Mouse (Mus musculus): ENCODE results near the gene Spryd7. TPM values are rescaled to one million over a fixed set of nuclear protein-coding genes. Genes with fewer than 3 reads are reported as not detected.
"Not testable (repeated sequence)": the region's sequence is repeated elsewhere in the genome, so short reads cannot be mapped to it uniquely, and the experiment has no call there.

Spryd7 gene
- 62.0 and 64.9 TPM in 2 replicates for polyA plus RNA-seq (2015; fragmentation: Nextera tagmentation; extraction: Ambion mirVana)

GRCm38 (mm10) chr14:61556289-61557147 is at the start of gene Spryd7:
TSS of gene Spryd7 (minus strand) at chr14:61556886.
- Histone ChIP-seq H3K4me3 (ENCODE audit: low read depth, low read length) (peak within 1 kb of the TSS; percentile 75), H3K9me3 (replicated peaks; ENCODE audit: control insufficient read depth, low read length, poor library complexity, severe bottlenecking) (no peaks in the 10 kb centered on the region), H3K9ac (ENCODE audit: low read depth, low read length) (peak within 1 kb of the TSS; percentile 89), H3K4me2 (ENCODE audit: low read length) (peak within 1 kb of the TSS; percentile 72), H3K36me3 (ENCODE audit: control insufficient read depth, insufficient read depth, low read length) (no peaks in the 10 kb centered on the region), H3K27ac (ENCODE audit: low read length) (peak within 1 kb of the TSS; percentile 93), H3K27me3 (ENCODE audit: control insufficient read depth, insufficient read depth, low read depth, low read length) (no peaks in the 10 kb centered on the region), H3K4me1 (ENCODE audit: control insufficient read depth, insufficient read depth, low read length) (peaks cover 9% of the 10 kb centered on the region)
- whole genome bisulfite sequencing: under 1% methylated on average over 72 of the region's 72 CpGs
- peak; percentile 98 for ATAC-seq

- not testable (repeated sequence) for H3K9ac ChIP-seq (ENCODE audit: low read depth, low read length); H3K27ac ChIP-seq (ENCODE audit: low read length); H3K4me2 ChIP-seq (ENCODE audit: low read length); H3K9me3 ChIP-seq (replicated peaks; ENCODE audit: control insufficient read depth, low read length, poor library complexity, severe bottlenecking); H3K27me3 ChIP-seq (ENCODE audit: control insufficient read depth, insufficient read depth, low read depth, low read length); H3K4me3 ChIP-seq (ENCODE audit: low read depth, low read length); ATAC-seq
- Histone ChIP-seq H3K4me1 (ENCODE audit: control insufficient read depth, insufficient read depth, low read length) (peaks cover 15% of the 10 kb centered on the region), H3K36me3 (ENCODE audit: control insufficient read depth, insufficient read depth, low read length) (peaks cover 29% of the 10 kb centered on the region)
- 88% methylated on average over 2 of the region's 2 CpGs for WGBS
Observed at GRCm38 (mm10) chr14:61606088-61606487, 49.4 kb upstream of the Spryd7 start.

GRCm38 (mm10) chr14:61604081-61604480 is 47.4 kb upstream of the Spryd7 start:
- H3K27ac ChIP-seq (ENCODE audit: low read length): no peak overlapping the region
- no peaks in the 10 kb centered on the region for H3K27me3 ChIP-seq (ENCODE audit: control insufficient read depth, insufficient read depth, low read depth, low read length)
- no peak overlapping the region for H3K9ac ChIP-seq (ENCODE audit: low read depth, low read length)
- H3K4me2 ChIP-seq (ENCODE audit: low read length): no peak overlapping the region
- ATAC-seq: no peak
- no peak overlapping the region for H3K4me3 ChIP-seq (ENCODE audit: low read depth, low read length)
- H3K9me3 ChIP-seq (replicated peaks; ENCODE audit: control insufficient read depth, low read length, poor library complexity, severe bottlenecking): no peaks in the 10 kb centered on the region
- peaks cover 23% of the 10 kb centered on the region for H3K4me1 ChIP-seq (ENCODE audit: control insufficient read depth, insufficient read depth, low read length)
- H3K36me3 ChIP-seq (ENCODE audit: control insufficient read depth, insufficient read depth, low read length): peaks cover 29% of the 10 kb centered on the region
- 95% methylated on average over 3 of the region's 3 CpGs for WGBS

- no peak for ATAC-seq
- no peak overlapping the region for H3K27ac ChIP-seq (ENCODE audit: low read length)
- H3K4me2 ChIP-seq (ENCODE audit: low read length): no peak overlapping the region
Observed at GRCm38 (mm10) chr14:61603069-61603755, 46.5 kb upstream of the Spryd7 start.

GRCm38 (mm10) chr14:61601348-61601747 is 44.7 kb upstream of the Spryd7 start:
- peaks cover 22% of the 10 kb centered on the region for H3K4me1 ChIP-seq (ENCODE audit: control insufficient read depth, insufficient read depth, low read length)
- H3K9me3 ChIP-seq (replicated peaks; ENCODE audit: control insufficient read depth, low read length, poor library complexity, severe bottlenecking): no peaks in the 10 kb centered on the region
- H3K4me2 ChIP-seq (ENCODE audit: low read length): peak overlapping the region; percentile 85
- no peaks in the 10 kb centered on the region for H3K27me3 ChIP-seq (ENCODE audit: control insufficient read depth, insufficient read depth, low read depth, low read length)
- no peak for ATAC-seq
- no peak overlapping the region for H3K4me3 ChIP-seq (ENCODE audit: low read depth, low read length)
- H3K27ac ChIP-seq (ENCODE audit: low read length): no peak overlapping the region
- H3K9ac ChIP-seq (ENCODE audit: low read depth, low read length): no peak overlapping the region
- H3K36me3 ChIP-seq (ENCODE audit: control insufficient read depth, insufficient read depth, low read length): peaks cover 22% of the 10 kb centered on the region
- 89% methylated on average over 9 of the region's 9 CpGs for WGBS

More at GRCm38 (mm10) chr14:61603069-61603755, 46.5 kb upstream of the Spryd7 start:
- no peaks in the 10 kb centered on the region for H3K9me3 ChIP-seq (replicated peaks; ENCODE audit: control insufficient read depth, low read length, poor library complexity, severe bottlenecking)
- H3K4me3 ChIP-seq (ENCODE audit: low read depth, low read length): no peak overlapping the region
- peaks cover 29% of the 10 kb centered on the region for H3K36me3 ChIP-seq (ENCODE audit: control insufficient read depth, insufficient read depth, low read length)
- H3K9ac ChIP-seq (ENCODE audit: low read depth, low read length): no peak overlapping the region
- 57% methylated on average over 8 of the region's 8 CpGs for WGBS
- H3K27me3 ChIP-seq (ENCODE audit: control insufficient read depth, insufficient read depth, low read depth, low read length): no peaks in the 10 kb centered on the region
- peaks cover 22% of the 10 kb centered on the region for H3K4me1 ChIP-seq (ENCODE audit: control insufficient read depth, insufficient read depth, low read length)

- peaks cover 5% of the 10 kb centered on the region; the same call in 1 of the 2 replicates for H3K36me3 ChIP-seq (ENCODE audit: control insufficient read depth, insufficient read depth, low read length)
- H3K9ac ChIP-seq (ENCODE audit: low read depth, low read length): peak overlapping the region; percentile 91
- 7% methylated on average over 44 of the region's 44 CpGs for WGBS
- peak overlapping the region; percentile 85 for H3K4me2 ChIP-seq (ENCODE audit: low read length)
- H3K4me1 ChIP-seq (ENCODE audit: control insufficient read depth, insufficient read depth, low read length): peaks cover 22% of the 10 kb centered on the region
- H3K27ac ChIP-seq (ENCODE audit: low read length): peak overlapping the region; percentile 79
- ATAC-seq: peak; percentile 98
- H3K9me3 ChIP-seq (replicated peaks; ENCODE audit: control insufficient read depth, low read length, poor library complexity, severe bottlenecking): no peaks in the 10 kb centered on the region
- H3K4me3 ChIP-seq (ENCODE audit: low read depth, low read length): peak overlapping the region; percentile 84
- H3K27me3 ChIP-seq (ENCODE audit: control insufficient read depth, insufficient read depth, low read depth, low read length): no peaks in the 10 kb centered on the region
Observed at GRCm38 (mm10) chr14:61599057-61599806, 42.5 kb upstream of the Spryd7 start.

GRCm38 (mm10) chr14:61597968-61598367 is 41.3 kb upstream of the Spryd7 start, which contains the start of gene Trim13:
TSS of gene Trim13 (plus strand) at chr14:61598247.
- no peak for ATAC-seq
- no peak within 1 kb of the TSS for H3K27ac ChIP-seq (ENCODE audit: low read length)
- H3K4me2 ChIP-seq (ENCODE audit: low read length): peak within 1 kb of the TSS; percentile 85
- H3K4me1 ChIP-seq (ENCODE audit: control insufficient read depth, insufficient read depth, low read length): peaks cover 20% of the 10 kb centered on the region
- peak within 1 kb of the TSS; percentile 84 for H3K4me3 ChIP-seq (ENCODE audit: low read depth, low read length)
- no peak within 1 kb of the TSS for H3K9ac ChIP-seq (ENCODE audit: low read depth, low read length)
- H3K27me3 ChIP-seq (ENCODE audit: control insufficient read depth, insufficient read depth, low read depth, low read length): no peaks in the 10 kb centered on the region
- H3K36me3 ChIP-seq (ENCODE audit: control insufficient read depth, insufficient read depth, low read length): no peaks in the 10 kb centered on the region
- WGBS: 58% methylated on average over 5 of the region's 5 CpGs
- H3K9me3 ChIP-seq (replicated peaks; ENCODE audit: control insufficient read depth, low read length, poor library complexity, severe bottlenecking): no peaks in the 10 kb centered on the region

GRCm38 (mm10) chr14:61596719-61597426 is 40.2 kb upstream of the Spryd7 start:
- no peak for ATAC-seq
- Histone ChIP-seq H3K27ac (ENCODE audit: low read length) (no peak overlapping the region), H3K9me3 (replicated peaks; ENCODE audit: control insufficient read depth, low read length, poor library complexity, severe bottlenecking) (no peaks in the 10 kb centered on the region), H3K4me2 (ENCODE audit: low read length) (no peak overlapping the region), H3K36me3 (ENCODE audit: control insufficient read depth, insufficient read depth, low read length) (no peaks in the 10 kb centered on the region), H3K27me3 (ENCODE audit: control insufficient read depth, insufficient read depth, low read depth, low read length) (no peaks in the 10 kb centered on the region), H3K4me3 (ENCODE audit: low read depth, low read length) (no peak overlapping the region), H3K9ac (ENCODE audit: low read depth, low read length) (no peak overlapping the region), H3K4me1 (ENCODE audit: control insufficient read depth, insufficient read depth, low read length) (peaks cover 17% of the 10 kb centered on the region)
- WGBS: 93% methylated on average over 9 of the region's 9 CpGs
